Mouse (Mus musculus): Measurements from ENCODE around the gene Madcam1.
"Not testable (repeated sequence)": the region's sequence is repeated elsewhere in the genome, so short reads cannot be mapped to it uniquely, and the experiment has no call there.

Madcam1 gene

GRCm38 (mm10) chr10:79691986-79692548 is 27.7 kb downstream of the Madcam1 start:
- DNase-seq = no peak

- DNase-seq = no peak
Measured at GRCm38 (mm10) chr10:79693580-79694378, 29.4 kb downstream of the Madcam1 start.

- no peak for DNase-seq
Measured at GRCm38 (mm10) chr10:79694379-79694655, 30.0 kb downstream of the Madcam1 start.

- no peak for DNase-seq
Measured at GRCm38 (mm10) chr10:79695231-79696128, 31.1 kb downstream of the Madcam1 start.

GRCm38 (mm10) chr10:79696129-79696651 is 31.8 kb downstream of the Madcam1 start:
- DNase-seq = no peak

- DNase-seq = no peak
Measured at GRCm38 (mm10) chr10:79697916-79698315, 33.6 kb downstream of the Madcam1 start.

GRCm38 (mm10) chr10:79698459-79698858 is 34.1 kb downstream of the Madcam1 start:
- DNase-seq = no peak

- no peak for DNase-seq
Measured at GRCm38 (mm10) chr10:79700676-79701075, 36.3 kb downstream of the Madcam1 start.

- no peak for DNase-seq
Measured at GRCm38 (mm10) chr10:79701443-79702129, 37.2 kb downstream of the Madcam1 start.

GRCm38 (mm10) chr10:79702970-79703369 is 38.6 kb downstream of the Madcam1 start:
- not testable (repeated sequence) for DNase-seq

- no peak for DNase-seq
Measured at GRCm38 (mm10) chr10:79703541-79703940, 39.2 kb downstream of the Madcam1 start.

GRCm38 (mm10) chr10:79704065-79704969 is 40.0 kb downstream of the Madcam1 start, which contains the start of gene Bsg:
Bsg (plus strand) TSS chr10:79704491.
- peak; percentile 99 for DNase-seq

- DNase-seq = no peak
Measured at GRCm38 (mm10) chr10:79704970-79705360, 40.6 kb downstream of the Madcam1 start.

GRCm38 (mm10) chr10:79705951-79706350 is 41.6 kb downstream of the Madcam1 start:
- DNase-seq = no peak

GRCm38 (mm10) chr10:79706406-79707094 is 42.2 kb downstream of the Madcam1 start:
- DNase-seq = no peak

- DNase-seq = no peak
Measured at GRCm38 (mm10) chr10:79707162-79707561, 42.8 kb downstream of the Madcam1 start.

GRCm38 (mm10) chr10:79707759-79708158 is 43.4 kb downstream of the Madcam1 start:
- no peak for DNase-seq

- no peak for DNase-seq
Measured at GRCm38 (mm10) chr10:79708668-79709067, 44.3 kb downstream of the Madcam1 start.

- DNase-seq = no peak
Measured at GRCm38 (mm10) chr10:79709307-79709706, 44.9 kb downstream of the Madcam1 start.

- no peak for DNase-seq
Measured at GRCm38 (mm10) chr10:79712029-79712428, 47.7 kb downstream of the Madcam1 start.
